9 mouse cellular contexts compared by ENCODE assay signal in genomic region chr4:139037795-139038607, GRCm38 (mm10). TPM values are rescaled to one million over a fixed set of nuclear protein-coding genes. Genes with fewer than 3 reads are reported as not detected.
DNase-seq lines count a peak whose midpoint lies in the region; ATAC-seq and TF ChIP-seq lines count a peak whose summit lies in the region.
"Had no signal": no experiment of that assay in that cellular context is flagged by ENCODE, and none has a peak within 500 bp of the region (broad histone marks: within the 10 kb centered on the region; RNA-seq: fewer than 3 reads in every experiment).

No protein-coding gene starts in this region.

- H3K27me3 ChIP-seq in liver, adult 2 months (ENCODE audit: control insufficient read depth, insufficient read depth, low read length) = no peaks in the 10 kb centered on the region
- no peaks in the 10 kb centered on the region for H3K27me3 ChIP-seq in hindbrain, embryonic 15.5 days
- H3K27me3 ChIP-seq in midbrain, embryonic 13.5 days = no peaks in the 10 kb centered on the region
- H3K27me3 ChIP-seq in thymus, adult 2 months (ENCODE audit: control insufficient read depth, insufficient read depth, low read length) = no peaks in the 10 kb centered on the region

- peaks cover 2% of the 10 kb centered on the region for H3K36me3 ChIP-seq in liver, adult 2 months (ENCODE audit: control insufficient read depth, insufficient read depth, low read length)
- no peaks in the 10 kb centered on the region for H3K36me3 ChIP-seq in hindbrain, embryonic 15.5 days
- H3K36me3 ChIP-seq in midbrain, embryonic 13.5 days = no peaks in the 10 kb centered on the region
- H3K36me3 ChIP-seq in thymus, adult 2 months (ENCODE audit: control insufficient read depth, insufficient read depth, low read length) = no peaks in the 10 kb centered on the region

- no peak for TF ChIP-seq CTCF in liver, adult 2 months (IDR thresholded peaks at IDR 0.05; ENCODE audit: low read depth, low read length)
- no peak for TF ChIP-seq CTCF in thymus, adult 2 months (IDR thresholded peaks at IDR 0.05; ENCODE audit: borderline replicate concordance, control insufficient read depth, extremely low read depth, insufficient read depth, low read length, poor library complexity)

- H3K9ac ChIP-seq in liver, adult 2 months (ENCODE audit: low read depth, low read length) = no peak overlapping the region
- H3K9ac ChIP-seq in hindbrain, embryonic 15.5 days = no peak overlapping the region
- no peak overlapping the region for H3K9ac ChIP-seq in midbrain, embryonic 13.5 days (replicated peaks)

- WGBS in liver, adult 2 months = 55% methylated on average over 17 of the region's 17 CpGs
- WGBS in hindbrain, embryonic 15.5 days = 28% methylated on average over 17 of the region's 17 CpGs
- 40% methylated on average over 17 of the region's 17 CpGs for WGBS in midbrain, embryonic 13.5 days
- WGBS in thymus, adult 2 months = 71% methylated on average over 17 of the region's 17 CpGs

- H3K4me1 ChIP-seq in liver, adult 2 months (ENCODE audit: control insufficient read depth, insufficient read depth, low read length) = no peaks in the 10 kb centered on the region
- H3K4me1 ChIP-seq in hindbrain, embryonic 15.5 days (replicated peaks) = peaks cover 41% of the 10 kb centered on the region
- H3K4me1 ChIP-seq in midbrain, embryonic 13.5 days (replicated peaks) = peaks cover 44% of the 10 kb centered on the region
- no peaks in the 10 kb centered on the region for H3K4me1 ChIP-seq in thymus, adult 2 months (replicated peaks; ENCODE audit: control insufficient read depth, insufficient read depth, low read length)

- no peak overlapping the region for H3K4me3 ChIP-seq in liver, adult 2 months (ENCODE audit: insufficient read depth, low read depth, low read length)
- H3K4me3 ChIP-seq in hindbrain, embryonic 15.5 days = no peak overlapping the region
- no peak overlapping the region for H3K4me3 ChIP-seq in midbrain, embryonic 13.5 days (replicated peaks)
- no peak overlapping the region for H3K4me3 ChIP-seq in thymus, adult 2 months (ENCODE audit: control insufficient read depth, insufficient read depth, low read length)

- no peak overlapping the region for H3K27ac ChIP-seq in liver, adult 2 months (replicated peaks; ENCODE audit: insufficient read depth, low read depth, low read length)
- H3K27ac ChIP-seq in hindbrain, embryonic 15.5 days (replicated peaks) = peak overlapping the region; percentile 67
- H3K27ac ChIP-seq in midbrain, embryonic 13.5 days = peak overlapping the region; percentile 42
- no peak overlapping the region for H3K27ac ChIP-seq in thymus, adult 2 months (ENCODE audit: control insufficient read depth, insufficient read depth, low read length)

- ATAC-seq in hindbrain, embryonic 15.5 days (ENCODE audit: low FRiP score, low read depth) = no peak
- ATAC-seq in midbrain, embryonic 13.5 days = no peak
- ATAC-seq in megakaryocyte, adult 5-6 weeks (ENCODE audit: poor library complexity, severe bottlenecking) = no peak

- H3K4me2 ChIP-seq in hindbrain, embryonic 15.5 days = no peak overlapping the region
- H3K4me2 ChIP-seq in midbrain, embryonic 13.5 days (replicated peaks) = no peak overlapping the region

- no peaks in the 10 kb centered on the region for H3K79me2 ChIP-seq in liver, adult 2 months (ENCODE audit: control insufficient read depth, insufficient read depth, low read length)

- peak; percentile 9 for DNase-seq in liver, adult 2 months (ENCODE audit: extremely low read depth, low read depth, low spot score)
- no peak for DNase-seq in liver
- peak; percentile 42 for DNase-seq in adrenal gland, postnatal 25 days
- no peak for DNase-seq in right cerebral cortex, postnatal 14 days
- DNase-seq in thymus, adult 2 months = no peak

- H3K9me3 ChIP-seq in hindbrain, embryonic 15.5 days = no peaks in the 10 kb centered on the region
- no peaks in the 10 kb centered on the region for H3K9me3 ChIP-seq in midbrain, embryonic 13.5 days

- no peak for TF ChIP-seq POLR2A in liver, adult 2 months (IDR thresholded peaks at IDR 0.05; ENCODE audit: extremely low read depth, insufficient read depth, low read length)
- no peak for TF ChIP-seq POLR2A in thymus, adult 2 months (IDR thresholded peaks at IDR 0.05; ENCODE audit: control insufficient read depth, extremely low read depth, insufficient read depth, low read length, poor library complexity)

RNA-seq across cellular contexts. Expression of gene Htr6, which starts 37.4 kb away (rescaled TPM):
- total RNA-seq in liver, adult 2 months (2014; rRNA removed) = not detected in 2 replicates
- polyA plus RNA-seq in liver, adult 2 months (2012; rRNA removed) = not detected in 2 replicates
- 0.33 and 0.52 TPM in 2 replicates for total RNA-seq in adrenal gland, postnatal 25 days (2021)
- polyA plus RNA-seq in hindbrain, embryonic 15.5 days (2015; fragmentation: Nextera tagmentation; extraction: Ambion mirVana) = 0.43 and 0.83 TPM in 2 replicates
- 0.11 and 0.14 TPM in 2 replicates for polyA plus RNA-seq in midbrain, embryonic 13.5 days (2015; fragmentation: Nextera tagmentation; extraction: Ambion mirVana)
- total RNA-seq in megakaryocyte, adult 5-6 weeks (2015) = not detected in 2 replicates
- total RNA-seq in megakaryocyte, adult 5-6 weeks (2017) = not detected in 2 replicates
- not detected in 2 replicates for polyA plus RNA-seq in thymus, adult 2 months (2012; rRNA removed)
- polyA plus RNA-seq: spleen, adult 2 months had no signal

RNA-seq across cellular contexts. Expression of gene Nbl1, which starts 54.8 kb away (rescaled TPM):
- 0.37 and 1.7 TPM in 2 replicates for total RNA-seq in liver, adult 2 months (2014; rRNA removed)
- 1.1 and 1.3 TPM in 2 replicates for polyA plus RNA-seq in liver, adult 2 months (2012; rRNA removed)
- 20.3 and 21.4 TPM in 2 replicates for total RNA-seq in adrenal gland, postnatal 25 days (2021)
- 53.9 and 55.2 TPM in 2 replicates for polyA plus RNA-seq in hindbrain, embryonic 15.5 days (2015; fragmentation: Nextera tagmentation; extraction: Ambion mirVana)
- polyA plus RNA-seq in midbrain, embryonic 13.5 days (2015; fragmentation: Nextera tagmentation; extraction: Ambion mirVana) = 22.1 and 32.0 TPM in 2 replicates
- total RNA-seq in megakaryocyte, adult 5-6 weeks (2015) = not detected in 2 replicates
- total RNA-seq in megakaryocyte, adult 5-6 weeks (2017) = 0.15 TPM in 1 of 2 replicates, not detected in the other
- 35.7 and 36.3 TPM in 2 replicates for polyA plus RNA-seq in thymus, adult 2 months (2012; rRNA removed)

Comparison
In these comparisons a context has a peak if more than half of its experiments do, and no peak if none do; other contexts are left out.
1. DNase-seq: peak in liver, adult 2 months (single experiment) and adrenal gland, postnatal 25 days (single experiment); none in liver (single experiment), right cerebral cortex, postnatal 14 days (single experiment) and thymus, adult 2 months (single experiment).
2. H3K27ac ChIP-seq: peak in hindbrain, embryonic 15.5 days (single experiment) and midbrain, embryonic 13.5 days (single experiment); none in liver, adult 2 months (single experiment) and thymus, adult 2 months (single experiment).
3. RNA of gene Nbl1, which starts 54.8 kb away (polyA plus RNA-seq): 53.9 to 55.2 TPM in hindbrain, embryonic 15.5 days, 35.7 to 36.3 TPM in thymus, adult 2 months and 22.1 to 32.0 TPM in midbrain, embryonic 13.5 days; 1.1 to 1.3 TPM in liver, adult 2 months; every median in the first group is over 10 times any median in the second.